Comparison of ENCODE assay signal across 8 mouse cellular contexts in genomic region chr5:64802143-64802542, GRCm38 (mm10). TPM values are rescaled to one million over a fixed set of nuclear protein-coding genes. Genes with fewer than 3 reads are reported as not detected.
DNase-seq lines count a peak whose midpoint lies in the region; ATAC-seq and TF ChIP-seq lines count a peak whose summit lies in the region.

No protein-coding gene starts in this region.

- H3K9ac ChIP-seq in hindbrain, embryonic 13.5 days: peak overlapping the region; percentile 91
- H3K9ac ChIP-seq in midbrain, embryonic 12.5 days (replicated peaks): peak overlapping the region; percentile 95

- intact Hi-C loops in gastrocnemius, postnatal 14 days (cut with DNase I; ENCODE audit: low total_unique reads): no loop called here

- TF ChIP-seq CTCF in kidney, adult 2 months (conservative IDR thresholded peaks at IDR 0.05; ENCODE audit: insufficient read depth, insufficient read length, low read depth, low read length): no peak
- no peak for TF ChIP-seq CTCF in brain, embryonic 14.5 days (IDR thresholded peaks at IDR 0.05; ENCODE audit: borderline replicate concordance, extremely low read depth, insufficient read depth, insufficient read length)

- no peaks in the 10 kb centered on the region for H3K27me3 ChIP-seq in kidney, adult 2 months (replicated peaks; ENCODE audit: control insufficient read depth, insufficient read depth, low read length)
- no peaks in the 10 kb centered on the region for H3K27me3 ChIP-seq in hindbrain, embryonic 13.5 days
- no peaks in the 10 kb centered on the region for H3K27me3 ChIP-seq in midbrain, embryonic 12.5 days

- ATAC-seq in hindbrain, embryonic 13.5 days (ENCODE audit: low FRiP score): no peak
- no peak for ATAC-seq in midbrain, embryonic 12.5 days (ENCODE audit: low FRiP score, low read depth)
- ATAC-seq in megakaryocyte progenitor cell, adult 5-6 weeks (replicated peaks; ENCODE audit: poor library complexity): no peak

- no peak for DNase-seq in kidney, adult 2 months
- DNase-seq in kidney, postnatal 25 days: no peak
- DNase-seq in brain, embryonic 14.5 days (ENCODE audit: low read depth): peak; percentile 21
- DNase-seq in gastrocnemius, postnatal 14 days: no peak
- DNase-seq in layer of hippocampus, adult 8-10 months (ENCODE audit: low spot score in 2 of 2): no peak

- H3K36me3 ChIP-seq in kidney, adult 2 months (ENCODE audit: control insufficient read depth, insufficient read depth, low read length): no peaks in the 10 kb centered on the region
- H3K36me3 ChIP-seq in hindbrain, embryonic 13.5 days: no peaks in the 10 kb centered on the region
- 0 out of 2 replicates have a peak, but pooled peaks cover 4% of the 10 kb centered on the region for H3K36me3 ChIP-seq in midbrain, embryonic 12.5 days

- WGBS in kidney, adult 2 months: 37% methylated on average over 8 of the region's 8 CpGs
- 6% methylated on average over 8 of the region's 8 CpGs for WGBS in hindbrain, embryonic 13.5 days
- WGBS in midbrain, embryonic 12.5 days: 5% methylated on average over 8 of the region's 8 CpGs

- H3K9me3 ChIP-seq in hindbrain, embryonic 13.5 days: peaks cover 9% of the 10 kb centered on the region; the same call in 1 of the 2 replicates
- H3K9me3 ChIP-seq in midbrain, embryonic 12.5 days: no peaks in the 10 kb centered on the region

- H3K4me2 ChIP-seq in hindbrain, embryonic 13.5 days: peak overlapping the region; percentile 78
- peak overlapping the region; percentile 67 for H3K4me2 ChIP-seq in midbrain, embryonic 12.5 days (replicated peaks)

- H3K4me1 ChIP-seq in kidney, adult 2 months (ENCODE audit: control insufficient read depth, insufficient read depth, low read length): peaks cover 11% of the 10 kb centered on the region
- H3K4me1 ChIP-seq in hindbrain, embryonic 13.5 days (replicated peaks): peaks cover 22% of the 10 kb centered on the region
- peaks cover 27% of the 10 kb centered on the region for H3K4me1 ChIP-seq in midbrain, embryonic 12.5 days

- peak overlapping the region; percentile 43 for H3K4me3 ChIP-seq in kidney, adult 2 months (ENCODE audit: insufficient read depth, low read depth, low read length)
- H3K4me3 ChIP-seq in hindbrain, embryonic 13.5 days: peak overlapping the region; percentile 78
- H3K4me3 ChIP-seq in midbrain, embryonic 12.5 days: peak overlapping the region; percentile 71

- TF ChIP-seq POLR2A in kidney, adult 2 months (IDR thresholded peaks at IDR 0.05; ENCODE audit: low read depth, low read length): no peak
- no peak for TF ChIP-seq POLR2A in brain, embryonic 14.5 days (IDR thresholded peaks at IDR 0.05; ENCODE audit: borderline replicate concordance, extremely low read depth, insufficient read depth, insufficient read length, poor library complexity, severe bottlenecking)

- peak overlapping the region; percentile 53 for H3K27ac ChIP-seq in kidney, adult 2 months (ENCODE audit: insufficient read depth, low read depth, low read length)
- H3K27ac ChIP-seq in hindbrain, embryonic 13.5 days: peak overlapping the region; percentile 94
- peak overlapping the region; percentile 98 for H3K27ac ChIP-seq in midbrain, embryonic 12.5 days (replicated peaks)

RNA-seq across cellular contexts. Expression of gene Klf3, which starts 1.0 kb away (rescaled TPM):
- polyA plus RNA-seq in kidney, adult 2 months (2012; rRNA removed): 46.9 and 47.0 TPM in 2 replicates
- polyA plus RNA-seq in brain, embryonic 14.5 days (2012; rRNA removed): 22.3 and 24.1 TPM in 2 replicates
- 24.7 and 26.2 TPM in 2 replicates for polyA plus RNA-seq in hindbrain, embryonic 13.5 days (2015; fragmentation: Nextera tagmentation; extraction: Ambion mirVana)
- 37.4 and 39.9 TPM in 2 replicates for polyA plus RNA-seq in midbrain, embryonic 12.5 days (2016; fragmentation: Nextera tagmentation; extraction: Ambion mirVana)
- 10 to 100 TPM; 23.7 to 26.6 TPM for total RNA-seq in gastrocnemius, postnatal 14 days (2021)
- 30.7 and 42.7 TPM in 2 replicates for total RNA-seq in megakaryocyte progenitor cell, adult 5-6 weeks (2015)
- total RNA-seq in megakaryocyte progenitor cell, adult 5-6 weeks (2017): 9.4 and 12.5 TPM in 2 replicates
- total RNA-seq in layer of hippocampus, adult 8-10 months (2022): 10 to 100 TPM; 50.8 to 60.7 (median 54.0) TPM
